Mouse (Mus musculus): Measurements from ENCODE around the gene Gng2.

GRCm38 (mm10) chr14:19860281-19860680, 117.1 kb downstream of the Gng2 start:
- no peak for TF ChIP-seq CTCF (IDR thresholded peaks at IDR 0.05; ENCODE audit: extremely low read depth, insufficient read length, insufficient replicate concordance, low read depth, low read length)
- TF ChIP-seq POLR2A (IDR thresholded peaks at IDR 0.05; ENCODE audit: low read depth, low read length): no peak

Measured in small intestine, adult 2 months (tissue).